In the genomic region with DNA sequence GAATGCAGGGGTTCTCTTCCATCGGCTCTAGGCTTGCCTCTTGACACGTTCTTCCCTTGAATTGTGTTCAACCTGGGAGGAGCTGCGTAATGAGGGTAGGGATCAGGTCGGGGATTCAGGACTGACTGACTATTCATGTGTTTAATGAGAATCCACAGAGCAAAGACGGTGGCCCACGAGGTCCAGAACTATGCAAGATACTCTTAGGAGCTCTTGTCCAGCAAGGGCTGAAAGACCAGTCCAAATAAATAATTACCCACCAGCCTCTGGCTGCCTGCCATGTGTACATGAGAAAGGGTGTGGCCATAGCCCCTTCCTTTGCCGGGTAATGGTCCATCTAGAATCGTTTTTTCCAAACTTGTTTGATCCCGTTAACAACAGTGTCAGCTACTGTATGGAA, we compare ENCODE assay signal across 8 mouse cellular contexts. TPM values are rescaled to one million over a fixed set of nuclear protein-coding genes. Genes with fewer than 3 reads are reported as not detected.
DNase-seq lines count a peak whose midpoint lies in the region; ATAC-seq and TF ChIP-seq lines count a peak whose summit lies in the region.
"Had no signal": no experiment of that assay in that cellular context is flagged by ENCODE, and none has a peak within 500 bp of the region (broad histone marks: within the 10 kb centered on the region; RNA-seq: fewer than 3 reads in every experiment).

No protein-coding gene starts in this region.

- H3K36me3 ChIP-seq in lung, embryonic 14.5 days (ENCODE audit: insufficient read depth), result no peaks in the 10 kb centered on the region
- H3K36me3 ChIP-seq in hindbrain, embryonic 14.5 days (replicated peaks; ENCODE audit: control insufficient read depth, insufficient read depth), result no peaks in the 10 kb centered on the region
- H3K36me3 ChIP-seq in limb, embryonic 13.5 days, result 0 out of 2 replicates have a peak, but pooled peaks cover 2% of the 10 kb centered on the region
- H3K36me3 ChIP-seq: embryonic facial prominence, embryonic 15.5 days had no signal

- H3K9ac ChIP-seq in lung, embryonic 14.5 days, result peak overlapping the region; percentile 13; the same call in 1 of the 2 replicates
- H3K9ac ChIP-seq in hindbrain, embryonic 14.5 days, result no peak overlapping the region
- no peak overlapping the region; the same call in 1 of the 2 replicates for H3K9ac ChIP-seq in limb, embryonic 13.5 days
- H3K9ac ChIP-seq: embryonic facial prominence, embryonic 15.5 days had no signal

- H3K4me3 ChIP-seq in lung, embryonic 14.5 days (ENCODE audit: low read depth, low read length), result no peak overlapping the region
- no peak overlapping the region for H3K4me3 ChIP-seq in lung, adult 2 months (replicated peaks; ENCODE audit: extremely low read depth, low read depth, low read length)
- H3K4me3 ChIP-seq in hindbrain, embryonic 14.5 days (replicated peaks; ENCODE audit: low read length), result no peak overlapping the region
- H3K4me3 ChIP-seq in limb, embryonic 13.5 days, result peak overlapping the region; percentile 99
- H3K4me3 ChIP-seq: embryonic facial prominence, embryonic 15.5 days had no signal

- peak; percentile 86 for DNase-seq in lung, embryonic 14.5 days
- DNase-seq in lung, adult 2 months, result no peak
- no peak for DNase-seq in hindbrain, embryonic 14.5 days (ENCODE audit: low spot score)
- DNase-seq in retina, postnatal 1 day, result peak; percentile 78
- no peak for DNase-seq in spleen, adult 18-20 months
- no peak for DNase-seq in right cerebral cortex, postnatal 10 days (ENCODE audit: low spot score in 2 of 2)

- H3K9me3 ChIP-seq in lung, embryonic 14.5 days (ENCODE audit: low read depth, low read length), result no peaks in the 10 kb centered on the region
- no peaks in the 10 kb centered on the region for H3K9me3 ChIP-seq in hindbrain, embryonic 14.5 days (ENCODE audit: control insufficient read depth, low read length)
- H3K9me3 ChIP-seq in limb, embryonic 13.5 days, result no peaks in the 10 kb centered on the region
- H3K9me3 ChIP-seq: embryonic facial prominence, embryonic 15.5 days had no signal

- no peaks in the 10 kb centered on the region for H3K27me3 ChIP-seq in lung, embryonic 14.5 days (ENCODE audit: insufficient read depth, low read length)
- H3K27me3 ChIP-seq in hindbrain, embryonic 14.5 days (ENCODE audit: control insufficient read depth, insufficient read depth, low read length), result no peaks in the 10 kb centered on the region
- H3K27me3 ChIP-seq in limb, embryonic 13.5 days, result no peaks in the 10 kb centered on the region
- H3K27me3 ChIP-seq: embryonic facial prominence, embryonic 15.5 days had no signal

- ATAC-seq in lung, embryonic 14.5 days (ENCODE audit: insufficient read depth), result no peak
- no peak for ATAC-seq in hindbrain, embryonic 14.5 days (ENCODE audit: low FRiP score)
- ATAC-seq in limb, embryonic 13.5 days (ENCODE audit: low FRiP score, low read depth), result no peak

- no peak overlapping the region for H3K27ac ChIP-seq in lung, embryonic 14.5 days (ENCODE audit: low read depth)
- no peak overlapping the region for H3K27ac ChIP-seq in hindbrain, embryonic 14.5 days
- no peak overlapping the region for H3K27ac ChIP-seq in limb, embryonic 13.5 days
- H3K27ac ChIP-seq: embryonic facial prominence, embryonic 15.5 days had no signal

- no peak for TF ChIP-seq CTCF in lung, embryonic 14.5 days (IDR thresholded peaks at IDR 0.05; ENCODE audit: low read depth)
- no peak for TF ChIP-seq CTCF in lung, adult 2 months (IDR thresholded peaks at IDR 0.05; ENCODE audit: insufficient read depth, low read length)

- peak overlapping the region; percentile 21; the same call in 1 of the 2 replicates for H3K4me2 ChIP-seq in lung, embryonic 14.5 days
- H3K4me2 ChIP-seq in hindbrain, embryonic 14.5 days (replicated peaks), result peak overlapping the region; percentile 84
- H3K4me2 ChIP-seq in limb, embryonic 13.5 days (replicated peaks), result peak overlapping the region; percentile 75
- H3K4me2 ChIP-seq: embryonic facial prominence, embryonic 15.5 days had no signal

- WGBS in lung, embryonic 14.5 days, result 18% methylated on average over 9 of the region's 9 CpGs
- 16% methylated on average over 9 of the region's 9 CpGs for WGBS in lung, adult 2 months
- WGBS in hindbrain, embryonic 14.5 days, result 26% methylated on average over 9 of the region's 9 CpGs
- 42% methylated on average over 9 of the region's 9 CpGs for WGBS in limb, embryonic 13.5 days

- peaks cover 56% of the 10 kb centered on the region for H3K4me1 ChIP-seq in lung, embryonic 14.5 days (ENCODE audit: insufficient read depth)
- H3K4me1 ChIP-seq in lung, adult 2 months (ENCODE audit: control insufficient read depth, insufficient read depth, low read length), result peaks cover 45% of the 10 kb centered on the region
- peaks cover 72% of the 10 kb centered on the region for H3K4me1 ChIP-seq in hindbrain, embryonic 14.5 days (replicated peaks; ENCODE audit: control insufficient read depth, insufficient read depth, low read length)
- peaks cover 76% of the 10 kb centered on the region for H3K4me1 ChIP-seq in limb, embryonic 13.5 days

- no peak for TF ChIP-seq POLR2A in lung, adult 2 months (IDR thresholded peaks at IDR 0.05; ENCODE audit: borderline replicate concordance, extremely low read depth, low read depth, low read length)

RNA-seq across cellular contexts. Expression of a gene that starts 4.9 kb away (rescaled TPM):
- 33.5 TPM in 2 replicates for polyA plus RNA-seq in lung, embryonic 14.5 days (2014; fragmentation: Nextera tagmentation; extraction: Ambion mirVana)
- 51.6 and 52.6 TPM in 2 replicates for polyA plus RNA-seq in lung, adult 2 months (2012; rRNA removed)
- 70.0 and 70.6 TPM in 2 replicates for polyA plus RNA-seq in hindbrain, embryonic 14.5 days (2014; fragmentation: Nextera tagmentation; extraction: Ambion mirVana)
- polyA plus RNA-seq in limb, embryonic 13.5 days (2015; fragmentation: Nextera tagmentation; extraction: Ambion mirVana), result 66.7 and 68.6 TPM in 2 replicates

Comparison
In these comparisons a context has a peak if more than half of its experiments do, and no peak if none do; other contexts are left out.
1. DNase-seq: peak in lung, embryonic 14.5 days (single experiment) and retina, postnatal 1 day (single experiment); none in lung, adult 2 months (single experiment), hindbrain, embryonic 14.5 days (single experiment), spleen, adult 18-20 months (0 of 2) and right cerebral cortex, postnatal 10 days (0 of 2).
2. H3K4me2 ChIP-seq: peak in every context shown above with its lines; median percentile 84 in hindbrain, embryonic 14.5 days; 75 in limb, embryonic 13.5 days; 21 in lung, embryonic 14.5 days.